Mouse (Mus musculus): ENCODE data around the gene Gm16503. TPM values are rescaled to one million over a fixed set of nuclear protein-coding genes. Genes with fewer than 3 reads are reported as not detected.

Gene Gm16503
- total RNA-seq, 2 experiments from 2014 or later, result 0.30 to 0.35 TPM

Other genes with a start within 250 kb of the Gm16503 start
- under 1 TPM in 1 of 2 experiments, not detected in 1; 0.21 TPM for gene Zfp988, start 234.5 kb upstream of the Gm16503 start, total RNA-seq (2021)
- gene Zfp978, start 178.9 kb upstream of the Gm16503 start, total RNA-seq (2021), result not detected
- 1 to 10 TPM; 2.2 to 3.2 TPM for gene Zfp982, start 47.8 kb upstream of the Gm16503 start, total RNA-seq (2021)
- not detected for gene Zfp985, start 13.1 kb downstream of the Gm16503 start, total RNA-seq (2021)
- under 1 TPM; 0.31 to 0.44 TPM for gene Zfp979, start 102.3 kb downstream of the Gm16503 start, total RNA-seq (2021)
- not detected for gene Zfp534, start 162.3 kb downstream of the Gm16503 start, total RNA-seq (2021)